Mouse (Mus musculus) adrenal gland, postnatal 0 days (tissue): ENCODE results near the gene Wdr77. TPM values are rescaled to one million over a fixed set of nuclear protein-coding genes. Genes with fewer than 3 reads are reported as not detected.

ENCODE experiments used
- polyA plus RNA-seq: library from polyadenylated mRNA; unstranded; fragments of >200 nt; fragmentation: Nextera tagmentation; extraction: Ambion mirVana; gene quantifications from 2 replicates; pipeline ENCODE4 v1.2.1, GENCODE M21; 2015

Wdr77 gene
- polyA plus RNA-seq, result 31.9 and 62.2 TPM in 2 replicates

GRCm38 (mm10) chr3:105958974-105959580 lies at the start of gene Wdr77:
TSS of gene Wdr77 (plus strand) at chr3:105959369.

DNA sequence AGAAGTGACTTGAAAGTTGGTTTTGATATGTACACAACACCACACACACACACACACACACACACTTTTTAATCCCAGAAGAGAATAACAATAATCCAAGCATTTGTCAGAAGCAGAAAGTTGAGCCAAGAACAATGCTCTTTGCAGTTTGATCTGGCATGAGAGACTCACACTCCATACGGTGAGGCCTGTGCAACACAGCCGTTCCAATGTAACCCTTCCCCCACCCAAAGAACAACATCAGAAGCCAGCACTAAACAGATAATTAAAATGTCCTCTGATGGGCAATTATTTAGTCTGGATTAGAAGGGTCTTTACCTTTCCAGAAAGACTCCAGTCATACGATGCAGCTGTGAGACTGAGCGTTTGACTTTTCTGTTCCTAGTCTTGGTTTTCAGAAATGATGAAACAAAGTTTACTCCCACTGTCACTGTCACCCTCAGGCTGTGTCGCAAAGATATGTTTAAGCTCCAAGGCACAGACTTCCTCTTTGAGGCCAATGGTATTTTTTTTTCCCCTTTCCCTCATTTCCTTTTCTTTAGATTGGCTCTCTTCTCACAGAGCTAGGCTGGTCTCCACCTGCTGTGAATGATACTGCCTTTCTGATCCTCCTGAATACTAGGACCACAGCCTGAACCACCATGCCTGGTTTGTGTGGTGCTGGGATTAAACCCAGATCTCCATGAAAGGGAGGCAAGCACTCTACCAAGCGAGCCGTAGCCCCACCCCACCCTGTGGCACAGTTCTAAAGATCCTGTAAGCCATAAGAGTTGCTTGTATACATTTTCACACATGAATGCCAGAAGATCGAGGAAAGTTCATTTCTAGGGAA lies 26.7 kb upstream of the Wdr77 start, which contains the start of gene I830077J02Rik:
Gene I830077J02Rik, minus strand, starts transcription at position 425 of the 832 bp plus-strand sequence.

DNA sequence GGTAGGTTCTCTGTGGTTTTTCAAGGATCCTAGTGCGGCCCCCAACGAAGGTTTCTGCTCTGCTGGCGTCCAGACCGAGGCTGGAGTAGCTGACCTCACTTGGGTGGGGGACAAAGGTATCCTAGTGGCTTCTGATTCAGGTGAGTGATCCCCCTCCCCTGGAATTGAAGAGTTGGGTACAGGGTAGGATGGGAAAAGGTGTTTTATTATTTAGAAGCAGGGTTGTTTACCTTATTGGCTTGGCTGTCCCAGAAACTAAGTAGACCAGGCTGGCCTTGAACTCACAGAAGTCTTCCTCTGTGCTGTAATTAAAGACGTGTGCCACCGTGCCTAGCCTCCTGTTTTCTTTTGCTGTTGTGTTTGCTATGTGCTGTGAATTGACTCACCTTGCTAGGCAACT lies 830 bp downstream of the Wdr77 start, which contains the start of gene Atp5f1:
Gene Atp5f1, minus strand, starts transcription at position 101 of the 400 bp plus-strand sequence.

DNA sequence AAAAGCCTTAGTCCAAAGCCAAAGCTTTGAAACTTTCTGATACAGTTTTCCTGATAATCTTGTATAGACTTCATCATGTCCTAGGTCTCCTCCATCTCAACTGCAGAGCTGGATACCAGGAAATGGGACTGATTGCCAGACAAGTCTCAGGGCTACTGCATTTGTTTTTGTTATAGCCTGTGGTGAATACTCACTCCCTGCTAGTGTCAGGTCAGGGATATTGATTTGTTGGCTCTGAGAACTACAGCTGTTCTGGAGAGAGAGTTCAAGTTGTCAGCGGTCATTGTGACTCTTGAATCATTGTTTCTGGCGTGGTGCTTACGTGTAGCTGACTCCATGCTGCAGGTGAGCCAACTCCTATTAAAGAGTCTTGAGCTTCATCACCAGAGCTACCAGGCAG lies 14.2 kb downstream of the Wdr77 start, which contains the start of gene Ovgp1:
Gene Ovgp1, plus strand, starts transcription at position 301 of the 400 bp plus-strand sequence.

DNA sequence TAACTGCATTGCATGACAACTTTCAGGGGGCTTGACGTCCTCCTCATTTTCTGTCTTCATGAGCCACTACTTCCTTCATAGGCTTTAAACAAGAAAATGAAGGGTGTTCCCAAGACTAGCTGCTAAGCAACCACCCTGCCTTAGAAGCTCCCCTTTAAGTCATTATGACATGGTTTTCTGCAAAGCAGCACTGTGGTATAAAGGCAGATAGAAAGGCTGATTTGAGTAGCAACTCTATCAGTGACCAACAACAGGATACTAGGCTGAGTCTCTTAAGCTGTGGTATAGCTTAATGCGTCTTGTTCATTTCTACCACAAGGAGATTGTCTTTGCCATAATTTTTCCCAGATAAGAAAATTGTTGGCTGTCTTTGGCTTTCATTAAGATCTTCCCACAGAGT lies 55.4 kb downstream of the Wdr77 start, which contains the start of gene Pifo:
Gene Pifo, minus strand, starts transcription at position 101 of the 400 bp plus-strand sequence.

Other genes starting within 250 kb of the Wdr77 start
- 176 and 188 TPM in 2 replicates for gene Rap1a, start 158.0 kb upstream of the Wdr77 start, polyA plus RNA-seq
- 0.25 and 0.54 TPM in 2 replicates for gene Adora3, start 88.5 kb upstream of the Wdr77 start, polyA plus RNA-seq
- gene Tmigd3, start 88.5 kb upstream of the Wdr77 start, polyA plus RNA-seq, result not detected in 2 replicates
- gene I830077J02Rik, start 26.7 kb upstream of the Wdr77 start, polyA plus RNA-seq, result 0.90 and 0.94 TPM in 2 replicates
- 487 and 574 TPM in 2 replicates for gene Atp5f1, start 730 bp downstream of the Wdr77 start, polyA plus RNA-seq
- gene Ovgp1, start 14.3 kb downstream of the Wdr77 start, polyA plus RNA-seq, result 0.95 and 1.2 TPM in 2 replicates
- not detected in 2 replicates for gene Pifo, start 55.3 kb downstream of the Wdr77 start, polyA plus RNA-seq
- gene Chil5, start 73.4 kb downstream of the Wdr77 start, polyA plus RNA-seq, result not detected in 2 replicates
- 0.12 and 0.14 TPM in 2 replicates for gene Chia1, start 153.9 kb downstream of the Wdr77 start, polyA plus RNA-seq
- gene Chil3, start 208.2 kb downstream of the Wdr77 start, polyA plus RNA-seq, result 5.7 and 8.9 TPM in 2 replicates